Mouse (Mus musculus) lung, embryonic 14.5 days (tissue): Measurements from ENCODE around the gene Gm12185. TPM values are rescaled to one million over a fixed set of nuclear protein-coding genes. Genes with fewer than 3 reads are reported as not detected.
"Not testable (repeated sequence)": the region's sequence is repeated elsewhere in the genome, so short reads cannot be mapped to it uniquely, and the experiment has no call there.

Experiments
- ATAC-seq: fragments of 200-750 bp; cut with Nextera tagmentation; 2 replicates; pipeline ENCODE4 v1.8.0; 2017; ENCODE audit warnings: mild to moderate bottlenecking, moderate TSS enrichment, moderate library complexity; ENCODE audit not compliant: insufficient read depth
- DNase-seq: peaks from one replicate; pipeline ENCODE4 v3.0.0-alpha.2; 2015
- H3K27ac ChIP-seq: fragments of 300-500 bp; sonication (generic); 2 replicates; pipeline ENCODE4 v1.5.1; 2014; ENCODE audit warnings: low read depth, mild to moderate bottlenecking, moderate library complexity
- H3K27me3 ChIP-seq: fragments of 300-500 bp; sonication (generic); 2 replicates; pipeline ENCODE4 v1.6.1; 2014; ENCODE audit warnings: low read length, control low read depth; ENCODE audit not compliant: insufficient read depth
- H3K36me3 ChIP-seq: fragments of 300-500 bp; sonication (generic); 2 replicates; pipeline ENCODE4 v1.6.1; 2014; ENCODE audit warnings: control low read depth; ENCODE audit not compliant: insufficient read depth
- H3K4me1 ChIP-seq: fragments of 300-500 bp; sonication (generic); 2 replicates; pipeline ENCODE4 v1.6.1; 2014; ENCODE audit warnings: antibody characterized with exemption, control low read depth; ENCODE audit not compliant: insufficient read depth
- H3K4me2 ChIP-seq: fragments of 300-500 bp; sonication (generic); 2 replicates; pipeline ENCODE4 v1.6.1; 2014; ENCODE audit warnings: mild to moderate bottlenecking
- H3K4me3 ChIP-seq: fragments of 300-500 bp; sonication (generic); 2 replicates; pipeline ENCODE4 v1.5.1; 2014; ENCODE audit warnings: low read depth, low read length
- H3K9ac ChIP-seq: fragments of 300-500 bp; sonication (generic); 2 replicates; pipeline ENCODE4 v1.6.1; 2014
- H3K9me3 ChIP-seq: fragments of 300-500 bp; sonication (generic); 2 replicates; pipeline ENCODE4 v1.6.1; 2016; ENCODE audit warnings: low read depth, low read length, control low read depth
- CTCF ChIP-seq: IDR thresholded peaks from 2 replicates; pipeline ENCODE4 v1.5.1; 2016; ENCODE audit warnings: antibody characterized with exemption, low read depth
- WGBS: fragments of 180-500 bp; shearing (Covaris S2); extraction: QIAGEN DNeasy Blood & Tissue Kit; methylation state at CpG from one replicate; pipeline ENCODE4 v1.1.7; 2014; 5-methylcytosine and 5-hydroxymethylcytosine counted together
- polyA plus RNA-seq: library from polyadenylated mRNA; unstranded; fragments of >200 nt; fragmentation: Nextera tagmentation; extraction: Ambion mirVana; gene quantifications from 2 replicates; pipeline ENCODE4 v1.2.1, GENCODE M21; 2014

Gene Gm12185
- polyA plus RNA-seq, 1 experiment from 2014 or later: not detected

GRCm38 (mm10) chr11:48876680-48877079 is 115.3 kb downstream of the Gm12185 start:
- Histone ChIP-seq H3K27me3 (no peaks in the 10 kb centered on the region), H3K4me3 (no peak overlapping the region), H3K4me2 (no peak overlapping the region), H3K4me1 (0 out of 2 replicates have a peak, but pooled peaks cover 4% of the 10 kb centered on the region), H3K9ac (no peak overlapping the region), H3K27ac (no peak overlapping the region), H3K36me3 (no peaks in the 10 kb centered on the region), H3K9me3 (no peaks in the 10 kb centered on the region)
- ATAC-seq (no peak), DNase-seq (no peak)
- 93% methylated on average over 1 of the region's 1 CpGs for WGBS
- no peak for TF ChIP-seq CTCF

- WGBS: 83% methylated on average over 1 of the region's 1 CpGs
- not testable (repeated sequence) for H3K27me3 ChIP-seq, H3K27ac ChIP-seq, ATAC-seq, H3K4me1 ChIP-seq, H3K9ac ChIP-seq, DNase-seq, H3K36me3 ChIP-seq, H3K9me3 ChIP-seq, H3K4me3 ChIP-seq, H3K4me2 ChIP-seq
Observed at GRCm38 (mm10) chr11:48875343-48875837, 116.6 kb downstream of the Gm12185 start.

- no peaks in the 10 kb centered on the region for H3K36me3 ChIP-seq
- H3K9ac ChIP-seq: no peak overlapping the region
- ATAC-seq (peak; percentile 36; the same call in 1 of the 2 replicates), DNase-seq (peak; percentile 82)
- no peaks in the 10 kb centered on the region for H3K27me3 ChIP-seq
- H3K27ac ChIP-seq: no peak overlapping the region
- H3K4me2 ChIP-seq: no peak overlapping the region
- H3K4me3 ChIP-seq: no peak overlapping the region
- WGBS: 1% methylated on average over 4 of the region's 4 CpGs
- H3K9me3 ChIP-seq: no peaks in the 10 kb centered on the region
- peak; percentile 78 for TF ChIP-seq CTCF
- 0 out of 2 replicates have a peak, but pooled peaks cover 5% of the 10 kb centered on the region for H3K4me1 ChIP-seq
Observed at GRCm38 (mm10) chr11:48874465-48874864, 117.6 kb downstream of the Gm12185 start.

- Histone ChIP-seq H3K4me2 (no peak overlapping the region), H3K4me1 (0 out of 2 replicates have a peak, but pooled peaks cover 10% of the 10 kb centered on the region), H3K4me3 (no peak overlapping the region), H3K27ac (0 out of 2 replicates have a peak overlapping the region, but pooled peaks have one; percentile 60), H3K9ac (no peak overlapping the region), H3K9me3 (no peaks in the 10 kb centered on the region), H3K27me3 (no peaks in the 10 kb centered on the region), H3K36me3 (no peaks in the 10 kb centered on the region)
- no peak for TF ChIP-seq CTCF
- no peak for ATAC-seq
- peak; percentile 12 for DNase-seq
- WGBS: 50% methylated on average over 10 of the region's 10 CpGs
Observed at GRCm38 (mm10) chr11:48873591-48874290, 118.3 kb downstream of the Gm12185 start.

- DNase-seq: peak; percentile 4
- H3K4me1 ChIP-seq: 0 out of 2 replicates have a peak, but pooled peaks cover 10% of the 10 kb centered on the region
- peak overlapping the region; percentile 69; the same call in 1 of the 2 replicates for H3K9ac ChIP-seq
- TF ChIP-seq CTCF: no peak
- no peak overlapping the region for H3K4me3 ChIP-seq
- H3K36me3 ChIP-seq: no peaks in the 10 kb centered on the region
- WGBS: 62% methylated on average over 7 of the region's 7 CpGs
- H3K9me3 ChIP-seq: no peaks in the 10 kb centered on the region
- H3K4me2 ChIP-seq: peak overlapping the region; percentile 73
- peak overlapping the region; percentile 59 for H3K27ac ChIP-seq
- H3K27me3 ChIP-seq: no peaks in the 10 kb centered on the region
- ATAC-seq: no peak
Observed at GRCm38 (mm10) chr11:48872695-48873300, 119.2 kb downstream of the Gm12185 start.

GRCm38 (mm10) chr11:48871817-48872541 is 120.0 kb downstream of the Gm12185 start:
- Histone ChIP-seq H3K9ac (peak overlapping the region; percentile 69), H3K36me3 (no peaks in the 10 kb centered on the region), H3K4me3 (peak overlapping the region; percentile 46), H3K4me2 (peak overlapping the region; percentile 73), H3K4me1 (0 out of 2 replicates have a peak, but pooled peaks cover 10% of the 10 kb centered on the region), H3K27ac (peak overlapping the region; percentile 59), H3K9me3 (no peaks in the 10 kb centered on the region), H3K27me3 (no peaks in the 10 kb centered on the region)
- DNase-seq (peak; percentile 33), ATAC-seq (0 out of 2 replicates have a peak, but pooled peaks have one; percentile 18)
- 8% methylated on average over 17 of the region's 17 CpGs for WGBS
- 0 out of 2 replicates have a peak, but pooled peaks have one; percentile 1 for TF ChIP-seq CTCF
